In the genomic region with DNA sequence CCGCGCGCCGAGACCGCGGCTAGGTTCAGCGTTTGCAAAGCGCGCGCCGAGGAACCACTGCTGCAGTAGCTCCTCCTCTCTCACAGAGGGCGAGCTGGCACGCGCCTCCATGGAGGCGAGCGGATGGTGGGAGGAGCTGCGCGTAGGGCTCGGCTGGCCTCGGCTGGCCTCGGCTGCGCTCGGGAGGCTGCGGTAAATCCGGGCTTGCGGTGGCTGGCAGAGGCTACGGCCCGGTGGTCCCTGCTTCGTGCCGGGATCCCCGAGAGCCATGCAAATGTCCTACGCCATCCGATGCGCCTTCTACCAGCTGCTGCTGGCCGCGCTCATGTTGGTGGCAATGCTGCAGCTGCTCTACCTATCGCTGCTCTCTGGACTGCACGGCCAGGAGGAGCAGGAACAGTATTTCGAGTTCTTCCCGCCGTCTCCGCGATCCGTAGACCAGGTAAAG, we compare ENCODE assay signal across 8 mouse cellular contexts. TPM values are rescaled to one million over a fixed set of nuclear protein-coding genes. Genes with fewer than 3 reads are reported as not detected.
DNase-seq lines count a peak whose midpoint lies in the region; ATAC-seq and TF ChIP-seq lines count a peak whose summit lies in the region.

A gene (plus strand): TSS at position 118 of the 448 bp plus-strand sequence.
A gene (plus strand): TSS at position 183 of the 448 bp plus-strand sequence.

- peak; percentile 93 to 94 for DNase-seq in cerebellum, postnatal 36 days
- peak; percentile 95 for DNase-seq in gastrocnemius, adult 2 months
- peak; percentile 97 for DNase-seq in hindbrain, postnatal 0 days (ENCODE audit: low spot score)
- DNase-seq in left cerebral cortex, postnatal 10 days (ENCODE audit: extremely low spot score in 1 of 2, low spot score in 2 of 2): peak; percentile 89 to 95
- peak; percentile 93 for DNase-seq in right cerebral cortex, postnatal 25 days
- peak; percentile 81 to 87 for DNase-seq in urinary bladder, postnatal 36 days (ENCODE audit: low spot score in 2 of 2)

- peak within 1 kb of the TSS; percentile 94 for H3K27ac ChIP-seq in gastrocnemius, adult 2 months
- peak within 1 kb of the TSS; percentile 89 for H3K27ac ChIP-seq in hindbrain, postnatal 0 days

- H3K4me2 ChIP-seq in hindbrain, postnatal 0 days (ENCODE audit: low read depth, low read length): peak within 1 kb of the TSS; percentile 95

- no peaks in the 10 kb centered on the region for H3K9me3 ChIP-seq in hindbrain, postnatal 0 days (ENCODE audit: low read length)

- no peaks in the 10 kb centered on the region; the same call in 1 of the 2 replicates for H3K36me3 ChIP-seq in hindbrain, postnatal 0 days (ENCODE audit: insufficient read depth, low read length)

- H3K4me3 ChIP-seq in gastrocnemius, adult 2 months: peak within 1 kb of the TSS; percentile 84
- H3K4me3 ChIP-seq in hindbrain, postnatal 0 days (ENCODE audit: low read length): peak within 1 kb of the TSS; percentile 78

- intact Hi-C loops in gastrocnemius, adult 2 months (cut with DNase I): no loop called here
- intact Hi-C loops in left cerebral cortex, postnatal 10 days (cut with DNase I): no loop called here

- peak within 1 kb of the TSS; percentile 79 for H3K9ac ChIP-seq in hindbrain, postnatal 0 days (replicated peaks; ENCODE audit: low read length)

- peaks cover 19% of the 10 kb centered on the region for H3K4me1 ChIP-seq in hindbrain, postnatal 0 days (ENCODE audit: insufficient read depth, low read length)

- under 1% methylated on average over 41 of the region's 44 CpGs for WGBS in hindbrain, postnatal 0 days

- TF ChIP-seq CTCF in gastrocnemius, adult 2 months (IDR thresholded peaks at IDR 0.05): peak; percentile 42
- peak; percentile 54 for TF ChIP-seq CTCF in hindbrain, postnatal 0 days (IDR thresholded peaks at IDR 0.05; ENCODE audit: low read depth)

- peak; percentile 89 for ATAC-seq in activated CD4-positive, CD25-positive, alpha-beta regulatory T cell, adult 4 months
- peak; percentile 92 for ATAC-seq in hindbrain, postnatal 0 days
- ATAC-seq in megakaryocyte progenitor cell, adult 5-6 weeks (replicated peaks; ENCODE audit: poor library complexity): peak; percentile 88

- H3K27me3 ChIP-seq in hindbrain, postnatal 0 days (ENCODE audit: insufficient read depth, low read length): no peaks in the 10 kb centered on the region

RNA-seq across cellular contexts. Expression of the first gene that starts in this region (rescaled TPM):
- 10 to 100 TPM; 10.5 to 13.4 TPM for polyA plus RNA-seq in activated CD4-positive, CD25-positive, alpha-beta regulatory T cell, adult 4 months (2017; shearing (Covaris generic))
- 10 to 100 TPM; 20.0 to 22.4 TPM for total RNA-seq in gastrocnemius, adult 2 months (2021)
- total RNA-seq in hindbrain, postnatal 0 days (2014; rRNA removed): 166 and 178 TPM in 2 replicates
- polyA plus RNA-seq in hindbrain, postnatal 0 days (2015; fragmentation: Nextera tagmentation; extraction: Ambion mirVana): 166 and 174 TPM in 2 replicates
- 100 to 1,000 TPM; 133 to 136 TPM for total RNA-seq in left cerebral cortex, postnatal 10 days (2021)
- total RNA-seq in megakaryocyte progenitor cell, adult 5-6 weeks (2015): 0.99 TPM in 1 of 2 replicates, not detected in the other
- 0.75 TPM in 1 of 2 replicates, not detected in the other for total RNA-seq in megakaryocyte progenitor cell, adult 5-6 weeks (2017)

RNA-seq across cellular contexts. Expression of the second gene that starts in this region (rescaled TPM):
- polyA plus RNA-seq in activated CD4-positive, CD25-positive, alpha-beta regulatory T cell, adult 4 months (2017; shearing (Covaris generic)): under 1 TPM; 0.40 to 0.68 TPM
- total RNA-seq in gastrocnemius, adult 2 months (2021): under 1 TPM; 0.46 to 0.59 TPM
- 4.5 and 8.5 TPM in 2 replicates for total RNA-seq in hindbrain, postnatal 0 days (2014; rRNA removed)
- polyA plus RNA-seq in hindbrain, postnatal 0 days (2015; fragmentation: Nextera tagmentation; extraction: Ambion mirVana): 2.4 and 3.0 TPM in 2 replicates
- total RNA-seq in left cerebral cortex, postnatal 10 days (2021): 1 to 10 TPM; 6.3 to 7.0 TPM
- 6.1 and 6.4 TPM in 2 replicates for total RNA-seq in megakaryocyte progenitor cell, adult 5-6 weeks (2015)
- total RNA-seq in megakaryocyte progenitor cell, adult 5-6 weeks (2017): 8.0 and 8.2 TPM in 2 replicates

Comparison
In these comparisons a context has a peak if more than half of its experiments do, and no peak if none do; other contexts are left out.
1. Peak in every context shown above with its lines: DNase-seq, ATAC-seq, H3K4me3 ChIP-seq and H3K27ac ChIP-seq.
2. RNA of the first gene that starts in this region (total RNA-seq): 166 to 178 TPM in hindbrain, postnatal 0 days, 133 to 136 TPM in left cerebral cortex, postnatal 10 days and 20.0 to 22.4 TPM in gastrocnemius, adult 2 months; 0.75 to 0.99 TPM in megakaryocyte progenitor cell, adult 5-6 weeks; every median in the first group is over 10 times any median in the second.
3. RNA of the first gene that starts in this region (polyA plus RNA-seq): 166 to 174 TPM in hindbrain, postnatal 0 days; 10.5 to 13.4 TPM in activated CD4-positive, CD25-positive, alpha-beta regulatory T cell, adult 4 months; every median in the first group is over 10 times any median in the second.